Comparison of ENCODE assay signal across 22 mouse cellular contexts in the genomic region with DNA sequence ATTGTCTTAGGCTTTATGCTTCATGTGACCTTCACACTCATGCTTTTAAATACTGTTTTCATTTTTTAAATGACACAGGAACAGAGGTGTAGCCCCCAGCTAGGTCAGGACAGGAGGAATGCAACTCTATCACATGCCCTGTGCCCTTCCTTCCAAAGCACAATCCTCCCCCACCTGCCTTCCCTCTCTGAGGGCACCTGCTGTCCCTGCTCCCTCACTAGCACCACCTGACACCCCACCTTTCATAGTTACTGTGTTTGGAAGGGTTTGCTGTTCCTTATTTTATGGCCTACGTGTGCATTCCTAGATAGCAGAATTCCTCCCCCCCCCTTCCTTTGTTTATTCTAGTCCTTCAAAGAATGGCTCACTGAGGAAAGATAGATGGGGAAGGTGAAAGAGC.
DNase-seq lines count a peak whose midpoint lies in the region; ATAC-seq and TF ChIP-seq lines count a peak whose summit lies in the region.
"Had no signal": no experiment of that assay in that cellular context is flagged by ENCODE, and none has a peak within 500 bp of the region (broad histone marks: within the 10 kb centered on the region; RNA-seq: fewer than 3 reads in every experiment).

No protein-coding gene starts in this region.

- H3K36me3 ChIP-seq in intestine, embryonic 14.5 days (ENCODE audit: control insufficient read depth, insufficient read depth, low read length), result peaks cover 52% of the 10 kb centered on the region
- peaks cover 32% of the 10 kb centered on the region for H3K36me3 ChIP-seq in intestine, postnatal 0 days (ENCODE audit: control insufficient read depth, insufficient read depth)
- peaks cover 11% of the 10 kb centered on the region for H3K36me3 ChIP-seq in intestine, embryonic 15.5 days
- H3K36me3 ChIP-seq: forebrain, embryonic 12.5 days had no signal

- ATAC-seq in intestine, embryonic 14.5 days (replicated peaks; ENCODE audit: low FRiP score, low TSS enrichment, low read depth), result peak; percentile 45; the same call in 1 of the 2 replicates
- ATAC-seq in intestine, postnatal 0 days, result no peak
- peak; percentile 56 for ATAC-seq in intestine, embryonic 15.5 days
- ATAC-seq: forebrain, embryonic 14.5 days; forebrain, embryonic 16.5 days had no signal

- no peak for DNase-seq in intestine, embryonic 14.5 days (ENCODE audit: low spot score)
- peak; percentile 17 for DNase-seq in yolk sac, embryonic 10.5 days (ENCODE audit: low spot score)
- DNase-seq in ovary, postnatal 14 days (ENCODE audit: low spot score), result no peak
- DNase-seq: adrenal gland, adult 2 months; adrenal gland, postnatal 10 days; adrenal gland, postnatal 25 days; cerebellum, adult 11 months; cerebellum, adult 18-20 months; cerebellum, adult 8-10 months; cerebellum, adult 9-11 months; cerebellum, postnatal 14 days; cerebellum, postnatal 36 days; embryo, embryonic 11 days had no signal

- 35% methylated on average over 1 of the region's 1 CpGs for WGBS in intestine, embryonic 14.5 days
- WGBS in intestine, postnatal 0 days, result 33% methylated on average over 1 of the region's 1 CpGs
- WGBS in intestine, embryonic 15.5 days, result 19% methylated on average over 1 of the region's 1 CpGs

- H3K4me3 ChIP-seq in intestine, embryonic 14.5 days (ENCODE audit: low read depth, low read length), result no peak overlapping the region
- H3K4me3 ChIP-seq in intestine, postnatal 0 days (ENCODE audit: low read depth, low read length), result no peak overlapping the region
- no peak overlapping the region for H3K4me3 ChIP-seq in intestine, embryonic 15.5 days (replicated peaks)
- H3K4me3 ChIP-seq: embryonic facial prominence, embryonic 13.5 days; embryonic facial prominence, embryonic 15.5 days; erythroblast, embryonic 14.5 days; forebrain, embryonic 10.5 days; forebrain, embryonic 12.5 days had no signal

- no peak overlapping the region for H3K9ac ChIP-seq in intestine, embryonic 14.5 days (ENCODE audit: low read length)
- no peak overlapping the region for H3K9ac ChIP-seq in intestine, postnatal 0 days (ENCODE audit: low read depth, low read length)
- no peak overlapping the region for H3K9ac ChIP-seq in intestine, embryonic 15.5 days
- H3K9ac ChIP-seq: embryonic facial prominence, embryonic 13.5 days; embryonic facial prominence, embryonic 15.5 days; forebrain, embryonic 12.5 days had no signal

- H3K4me2 ChIP-seq in intestine, embryonic 14.5 days (ENCODE audit: low read length), result no peak overlapping the region
- no peak overlapping the region for H3K4me2 ChIP-seq in intestine, postnatal 0 days (replicated peaks; ENCODE audit: low read depth)
- H3K4me2 ChIP-seq in intestine, embryonic 15.5 days (replicated peaks), result no peak overlapping the region
- H3K4me2 ChIP-seq: embryonic facial prominence, embryonic 13.5 days; embryonic facial prominence, embryonic 15.5 days; forebrain, embryonic 12.5 days had no signal

- H3K27me3 ChIP-seq in intestine, embryonic 14.5 days (replicated peaks; ENCODE audit: control insufficient read depth, insufficient read depth, low read length), result no peaks in the 10 kb centered on the region
- no peaks in the 10 kb centered on the region for H3K27me3 ChIP-seq in intestine, postnatal 0 days (replicated peaks; ENCODE audit: control insufficient read depth, insufficient read depth, low read length)
- no peaks in the 10 kb centered on the region for H3K27me3 ChIP-seq in intestine, embryonic 15.5 days (replicated peaks)
- H3K27me3 ChIP-seq: embryonic facial prominence, embryonic 13.5 days; embryonic facial prominence, embryonic 15.5 days; forebrain, embryonic 12.5 days had no signal

- peaks cover 7% of the 10 kb centered on the region for H3K9me3 ChIP-seq in intestine, embryonic 14.5 days (ENCODE audit: control insufficient read depth, low read length)
- no peaks in the 10 kb centered on the region for H3K9me3 ChIP-seq in intestine, postnatal 0 days (ENCODE audit: control insufficient read depth)
- H3K9me3 ChIP-seq in intestine, embryonic 15.5 days, result no peaks in the 10 kb centered on the region
- H3K9me3 ChIP-seq: embryonic facial prominence, embryonic 15.5 days; forebrain, embryonic 10.5 days had no signal

- H3K27ac ChIP-seq in intestine, embryonic 14.5 days (ENCODE audit: low read depth), result no peak overlapping the region
- no peak overlapping the region for H3K27ac ChIP-seq in intestine, postnatal 0 days (ENCODE audit: low read depth, low read length)
- no peak overlapping the region for H3K27ac ChIP-seq in intestine, embryonic 15.5 days
- H3K27ac ChIP-seq: embryonic facial prominence, embryonic 13.5 days; embryonic facial prominence, embryonic 15.5 days; forebrain, embryonic 10.5 days; forebrain, embryonic 12.5 days had no signal

- 0 out of 2 replicates have a peak, but pooled peaks cover 3% of the 10 kb centered on the region for H3K4me1 ChIP-seq in intestine, embryonic 14.5 days (replicated peaks; ENCODE audit: control insufficient read depth, insufficient read depth, low read length)
- H3K4me1 ChIP-seq in intestine, postnatal 0 days (replicated peaks; ENCODE audit: control insufficient read depth, insufficient read depth, low read length), result no peaks in the 10 kb centered on the region
- no peaks in the 10 kb centered on the region; the same call in 1 of the 2 replicates for H3K4me1 ChIP-seq in intestine, embryonic 15.5 days (replicated peaks)

- TF ChIP-seq CTCF in intestine, postnatal 0 days (IDR thresholded peaks at IDR 0.05; ENCODE audit: low read depth), result no peak
